Mouse (Mus musculus): ENCODE measurements at regions not wholly inside any gene's neighbourhood (a gene's known extent, or its start where the extent isn't known, plus 50 kb on each side); places are given as distances from the start of the nearest gene placed in this dataset.

DNA sequence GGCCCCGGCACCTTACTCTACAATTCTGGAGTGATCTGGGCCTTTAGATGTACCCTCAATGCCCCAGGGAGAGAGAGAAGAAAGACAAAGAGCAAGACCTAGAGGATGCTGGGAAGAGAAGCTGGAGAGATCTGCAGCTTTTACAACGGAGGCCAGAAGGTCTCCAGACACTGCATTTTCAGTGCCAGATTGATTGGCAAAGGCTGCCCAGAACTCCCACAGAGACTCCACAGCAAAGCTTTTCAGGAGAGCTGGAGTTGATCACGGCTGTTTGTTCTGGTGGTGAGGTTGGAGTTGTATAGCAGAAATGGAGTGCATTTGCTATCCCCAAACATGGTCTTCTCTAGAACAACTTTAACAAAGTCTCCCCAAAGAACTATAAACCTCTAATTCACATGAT is 61.9 kb upstream of the Tmem108 start:
- TF ChIP-seq CTCF (conservative IDR thresholded peaks at IDR 0.05; ENCODE audit: insufficient read depth, insufficient read length, low read depth, low read length) (no peak), POLR2A (IDR thresholded peaks at IDR 0.05; ENCODE audit: low read depth, low read length) (no peak)
